Mouse (Mus musculus) T-cell, adult 2 months (primary cell): ENCODE data around the gene Gm10277.
A peak's percentile ranks its signal among the peaks of the same experiment; 100 is the strongest.

Source experiments
- DNase-seq: peaks from one replicate; pipeline ENCODE4 v3.0.0; 2022; ENCODE audit warnings: low spot score

The Gm10277 gene

GRCm38 (mm10) chr11:77787707-77788106, at the start of gene Gm10277:
Gm10277 (minus strand) TSS chr11:77787747.
- DNase-seq = no peak

DNA sequence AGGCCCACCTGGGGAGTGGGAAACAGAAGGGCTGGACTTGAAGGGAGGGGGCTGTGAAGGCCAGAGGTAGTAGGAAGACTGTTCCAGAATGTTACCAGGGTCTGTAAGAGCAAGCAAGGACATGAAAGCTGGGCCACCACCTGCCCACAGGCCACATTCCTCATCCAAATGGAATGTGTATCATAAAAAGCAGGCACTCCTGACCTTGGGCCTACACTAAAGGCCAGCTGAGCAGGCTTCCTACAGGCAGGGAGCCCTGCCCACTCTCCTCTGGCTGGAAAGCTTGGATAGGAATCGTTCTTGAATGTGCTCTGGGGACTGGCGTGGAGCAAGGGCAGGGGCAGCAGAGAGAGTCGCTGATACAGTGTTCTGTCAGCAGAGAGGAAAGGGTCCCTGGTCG, 49.2 kb upstream of the Gm10277 start:
- no peak for DNase-seq

- DNase-seq = no peak
These were observed 48.7 kb upstream of the Gm10277 start for GRCm38 (mm10) chr11:77836290-77836689.

DNA sequence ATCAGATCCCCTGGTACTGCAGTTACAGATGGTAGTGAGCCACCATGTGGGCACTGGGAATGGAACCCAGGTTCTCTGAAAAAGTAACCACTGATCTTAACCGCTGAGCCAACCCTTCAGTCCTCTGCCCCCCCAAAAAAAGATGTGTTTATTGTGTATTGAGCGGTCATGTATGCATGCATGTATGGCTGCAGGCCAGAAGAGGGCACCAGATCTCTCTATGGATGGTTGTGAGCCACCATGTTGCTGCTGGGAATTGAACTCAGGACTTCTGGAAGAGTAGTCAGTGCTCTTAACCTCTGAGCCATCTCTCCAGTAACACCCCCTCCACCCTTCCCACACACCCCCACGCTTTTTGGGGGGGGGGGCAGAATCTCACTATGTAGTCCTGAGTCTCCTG, 47.6 kb upstream of the Gm10277 start:
- no peak for DNase-seq

DNA sequence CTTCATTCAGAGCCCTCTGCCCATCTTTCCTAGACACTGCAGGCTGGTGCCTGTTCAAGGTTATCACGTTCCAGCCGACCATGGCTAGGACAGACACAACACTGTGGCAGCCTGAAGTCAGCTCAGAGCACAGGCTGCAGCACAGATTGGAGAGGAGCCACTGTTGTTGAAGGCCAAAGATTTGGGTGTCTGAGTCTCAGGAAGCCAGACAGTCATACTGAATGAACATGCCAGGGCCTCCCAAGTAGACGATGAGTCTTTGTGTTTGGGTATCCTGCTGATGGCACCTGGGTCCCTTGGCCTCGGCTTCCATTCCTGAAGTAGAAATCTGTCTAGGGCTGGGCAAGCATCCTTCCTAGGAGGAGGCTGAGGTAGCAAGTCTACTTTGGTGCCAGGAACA, 45.0 kb upstream of the Gm10277 start:
- DNase-seq = no peak

- no peak for DNase-seq
These were observed 43.3 kb upstream of the Gm10277 start for GRCm38 (mm10) chr11:77830875-77831274.

DNA sequence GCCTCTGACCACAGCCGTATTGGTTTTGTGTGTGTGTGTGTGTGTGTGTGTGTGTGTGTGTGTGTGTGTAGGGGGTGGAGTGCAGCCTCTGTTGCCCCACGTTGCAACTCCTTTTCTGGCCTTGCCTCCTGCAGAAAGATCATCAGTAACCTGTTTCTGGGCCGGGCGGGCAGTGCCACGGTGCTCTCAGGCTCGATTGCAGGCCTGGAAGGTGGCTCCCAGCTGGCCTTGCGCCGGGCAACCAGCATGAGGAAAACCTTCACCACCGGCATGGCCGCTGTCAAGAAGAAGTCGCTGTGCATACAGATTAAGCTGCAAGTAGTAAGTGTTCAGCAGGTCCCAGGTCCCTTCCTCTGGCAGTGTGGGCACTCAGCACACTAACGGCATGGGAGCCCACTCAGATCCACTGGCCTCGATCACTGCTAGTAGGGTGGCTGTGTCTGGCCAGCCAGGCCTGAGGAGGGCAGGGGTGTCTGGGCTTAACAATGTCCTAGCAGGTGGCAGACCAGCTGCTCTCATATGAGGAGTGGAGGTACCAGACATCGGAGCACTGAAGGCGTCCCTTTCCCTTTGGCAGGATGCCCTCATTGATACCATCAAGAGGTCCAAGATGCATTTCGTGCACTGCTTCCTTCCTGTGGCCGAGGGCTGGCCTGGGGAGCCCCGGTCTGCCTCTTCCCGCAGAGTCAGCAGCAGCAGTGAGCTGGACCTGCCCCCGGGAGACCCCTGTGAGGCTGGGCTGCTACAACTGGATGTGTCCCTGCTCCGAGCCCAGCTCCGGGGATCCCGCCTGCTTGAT, 41.7 kb upstream of the Gm10277 start:
- no peak for DNase-seq

DNA sequence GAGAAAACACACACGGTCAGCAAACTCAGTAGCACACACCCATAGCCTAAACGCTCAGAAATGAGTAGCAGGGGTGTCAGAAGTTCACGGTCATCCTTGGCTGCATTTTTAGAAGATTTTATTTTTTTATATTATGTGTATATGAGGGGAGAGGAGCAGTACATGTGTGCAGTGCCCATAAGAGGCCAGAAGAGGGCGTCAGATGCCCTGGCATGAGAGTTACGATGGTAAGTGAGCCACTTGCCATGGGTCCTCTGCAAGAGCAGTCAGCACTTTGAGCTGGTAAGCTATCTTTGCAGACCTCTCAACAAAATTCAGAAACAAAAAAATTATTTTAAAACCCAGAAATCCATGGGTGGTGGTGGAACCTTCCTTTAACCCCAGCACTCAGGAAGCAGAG, 40.6 kb upstream of the Gm10277 start:
- DNase-seq = no peak

DNA sequence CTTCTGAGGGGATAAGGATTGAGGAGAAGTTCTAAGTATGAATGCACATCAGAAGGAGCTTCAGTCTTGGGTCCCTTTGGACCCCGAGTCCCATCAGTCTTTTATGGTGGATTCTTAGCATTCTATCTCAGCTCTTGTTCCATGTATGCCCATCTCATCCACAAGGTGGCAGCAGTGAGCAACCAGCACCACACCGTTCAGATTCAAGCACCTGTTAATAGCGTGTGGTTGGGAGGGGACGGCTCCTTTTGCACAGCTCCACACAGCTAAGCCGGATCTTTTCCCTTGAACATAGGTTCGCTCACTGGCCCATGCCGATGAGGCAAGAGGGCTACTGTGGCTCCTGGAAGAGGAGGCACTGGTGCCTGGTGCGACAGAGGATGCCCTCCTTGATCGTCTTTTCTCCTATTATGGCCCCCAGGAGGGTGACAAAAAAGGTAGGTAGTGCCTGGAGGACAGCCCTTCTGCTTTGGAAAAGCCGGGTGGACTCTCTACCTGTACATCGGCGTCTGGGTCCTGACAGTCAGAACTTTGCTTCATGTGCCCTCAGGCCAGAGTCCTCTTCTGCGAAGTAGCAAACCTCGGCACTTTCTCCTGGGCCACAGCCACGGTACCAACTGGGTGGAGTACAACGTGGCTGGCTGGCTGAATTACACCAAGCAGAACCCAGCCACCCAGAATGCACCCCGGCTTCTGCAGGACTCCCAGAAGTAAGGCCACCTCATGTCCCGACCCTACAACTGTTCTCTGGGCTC, 39.9 kb upstream of the Gm10277 start:
- DNase-seq = peak; percentile 68

- DNase-seq = no peak
These were observed 38.8 kb upstream of the Gm10277 start for GRCm38 (mm10) chr11:77826311-77826710.

GRCm38 (mm10) chr11:77825853-77826252, 38.3 kb upstream of the Gm10277 start:
- peak; percentile 37 for DNase-seq

GRCm38 (mm10) chr11:77822781-77823180, 35.2 kb upstream of the Gm10277 start:
- DNase-seq = peak; percentile 49

DNA sequence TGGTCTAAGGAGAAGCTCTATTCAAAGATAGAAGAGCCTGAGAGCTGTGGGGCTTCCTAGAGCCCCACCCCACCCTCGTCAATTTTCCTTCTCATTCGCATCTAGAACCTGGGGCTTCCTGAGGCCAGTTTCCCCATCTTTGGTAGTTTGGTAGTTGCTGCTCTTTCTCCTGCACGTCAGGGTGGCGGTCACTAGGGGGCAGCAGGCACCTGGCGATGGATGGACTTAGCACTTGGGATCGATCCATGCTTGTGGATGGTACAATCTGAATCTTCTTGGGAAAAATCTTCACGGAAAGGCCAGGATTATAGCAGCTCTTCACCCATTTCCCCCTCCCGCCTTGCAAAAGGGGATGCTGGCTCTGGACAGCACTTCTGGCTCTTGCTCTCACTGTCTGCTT, 34.1 kb upstream of the Gm10277 start:
- no peak for DNase-seq

DNA sequence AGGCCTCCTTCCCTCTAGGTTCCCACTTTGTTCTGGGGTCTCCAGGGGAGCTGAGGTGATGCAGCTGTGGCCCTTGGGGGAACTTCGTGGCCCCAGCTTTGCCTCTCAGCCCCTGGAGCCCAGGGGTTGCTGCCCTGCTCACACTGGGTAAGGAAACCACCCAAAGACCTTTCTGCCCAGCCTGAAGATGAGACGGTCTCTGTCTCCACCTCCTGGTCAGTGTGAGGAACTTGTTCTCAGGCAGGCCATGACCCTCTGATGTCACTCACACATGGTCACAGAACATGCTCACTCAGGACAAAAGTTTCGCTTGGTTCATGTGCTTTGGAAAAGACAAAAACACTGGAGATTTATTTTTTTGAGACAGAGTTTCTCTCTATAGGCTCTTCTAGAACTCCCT, 28.5 kb upstream of the Gm10277 start:
- DNase-seq = peak; percentile 81

- no peak for DNase-seq
These were observed 26.4 kb upstream of the Gm10277 start for GRCm38 (mm10) chr11:77813969-77814368.

DNA sequence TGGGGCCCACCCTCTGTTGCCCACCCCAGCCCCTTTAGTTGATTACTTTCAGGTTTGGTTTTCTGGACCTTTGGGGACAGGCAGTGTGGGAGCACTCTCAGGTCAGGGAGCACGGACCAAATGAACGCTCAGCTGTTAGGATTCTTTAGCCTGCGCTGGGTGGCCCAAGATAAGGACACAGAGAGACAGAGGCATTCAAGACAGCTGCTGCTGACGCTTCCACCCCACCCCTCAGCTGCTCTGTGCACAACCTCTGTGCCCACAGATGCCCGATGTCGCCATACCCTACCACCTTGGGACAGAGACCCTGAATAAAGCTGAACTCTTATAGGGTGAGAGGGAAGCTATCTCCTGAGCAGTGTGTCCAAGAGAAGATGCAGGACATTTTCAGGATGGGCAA, 22.5 kb upstream of the Gm10277 start:
- DNase-seq = no peak

GRCm38 (mm10) chr11:77809215-77809614, 21.7 kb upstream of the Gm10277 start:
- no peak for DNase-seq

GRCm38 (mm10) chr11:77808051-77808465, 20.5 kb upstream of the Gm10277 start:
- DNase-seq = no peak

GRCm38 (mm10) chr11:77806855-77807254, 19.3 kb upstream of the Gm10277 start:
- DNase-seq = no peak

DNA sequence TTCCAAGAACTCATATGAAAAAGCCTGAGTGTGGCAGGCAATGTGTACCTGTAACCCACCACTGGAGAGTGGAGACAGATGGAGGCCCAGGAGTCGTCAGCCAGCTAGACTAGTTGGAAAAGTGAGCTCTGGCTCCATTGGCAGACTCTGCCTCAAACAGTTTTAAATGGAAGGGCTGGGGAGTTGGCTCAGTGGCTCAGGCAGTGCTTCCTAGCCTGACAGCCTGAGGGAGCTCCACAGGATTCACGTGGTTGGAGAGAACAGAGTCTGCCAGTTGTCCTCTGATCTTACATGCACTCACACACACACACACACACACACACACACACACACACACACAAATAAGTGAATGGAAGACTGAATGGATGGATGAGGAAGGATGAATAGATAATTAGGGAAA, 18.7 kb upstream of the Gm10277 start:
- no peak for DNase-seq

DNA sequence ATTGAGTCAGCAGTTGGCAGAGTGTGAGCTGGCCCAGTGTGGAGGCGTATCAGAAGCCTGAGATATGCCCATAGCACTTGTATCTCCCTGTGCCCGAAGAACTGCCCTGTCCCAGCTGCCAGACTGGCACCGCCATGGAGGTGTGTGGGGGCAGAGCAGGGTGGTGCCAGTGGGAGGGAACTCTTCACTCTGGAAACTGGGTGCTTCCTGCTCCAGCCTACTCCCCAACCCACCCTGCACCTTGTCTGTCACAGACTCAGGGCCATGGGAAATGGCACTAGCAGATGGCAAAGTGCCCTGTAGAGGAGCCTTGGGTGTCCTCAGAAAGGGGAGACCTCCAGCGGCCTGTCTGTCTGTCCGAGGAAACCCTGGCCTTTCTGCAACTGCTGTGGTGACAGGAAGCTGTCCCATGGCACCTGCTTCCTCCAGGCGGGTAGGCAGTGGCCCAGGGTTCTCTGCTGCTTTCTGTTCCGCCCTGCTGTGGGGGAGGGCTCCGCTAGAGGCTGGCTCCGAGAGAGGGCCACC, 14.9 kb upstream of the Gm10277 start:
- DNase-seq = peak; percentile 58

DNA sequence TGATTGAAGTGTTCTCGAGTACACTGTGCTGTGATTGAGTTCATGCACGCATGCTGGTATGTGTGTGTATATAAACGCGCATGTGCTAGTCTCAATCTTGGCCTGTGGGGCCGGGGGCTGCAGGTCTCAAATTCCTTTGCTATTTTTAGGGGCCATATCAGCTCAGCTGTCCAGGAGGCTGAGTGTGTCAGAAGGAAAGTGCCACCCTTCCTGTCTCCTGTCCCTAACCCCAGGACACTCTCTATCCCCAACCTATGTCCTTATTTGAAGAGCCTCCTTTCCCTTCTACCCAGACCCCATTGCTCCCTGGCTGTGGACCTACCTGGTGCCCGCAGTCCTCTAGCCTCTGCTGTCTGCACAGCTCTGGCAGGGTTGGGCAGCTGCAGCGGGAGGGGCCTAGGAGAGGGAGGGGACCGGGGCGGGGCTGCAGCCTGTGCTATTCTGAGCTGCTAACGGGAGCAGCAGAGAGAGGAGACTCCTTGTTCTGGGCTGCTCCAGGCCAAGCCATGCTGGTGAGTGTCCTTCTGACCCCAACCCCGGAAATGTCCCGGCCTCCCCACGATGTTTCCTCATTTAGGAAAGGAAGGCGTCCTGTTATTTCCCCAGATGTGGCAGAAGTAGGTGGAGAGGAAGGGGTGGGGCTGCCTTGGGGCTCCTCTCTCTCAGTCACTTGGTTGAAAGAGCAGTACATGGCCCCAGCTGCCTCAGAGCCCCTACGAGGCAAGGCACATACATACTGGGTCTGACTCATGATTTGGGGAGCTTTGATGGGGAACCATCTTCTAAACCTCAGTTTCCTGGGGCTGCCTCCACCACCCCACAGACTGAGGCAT, 13.5 kb upstream of the Gm10277 start:
- DNase-seq = peak; percentile 88
